Mouse (Mus musculus): ENCODE results near the gene Spg21. TPM values are rescaled to one million over a fixed set of nuclear protein-coding genes. Genes with fewer than 3 reads are reported as not detected.
A peak's percentile ranks its signal among the peaks of the same experiment; 100 is the strongest.

Gene Spg21
- total RNA-seq, 2 experiments from 2014 or later = 27.6 to 34.9 TPM

GRCm38 (mm10) chr9:65472769-65473168 lies 12.0 kb downstream of the Spg21 start:
- no peak for DNase-seq (ENCODE audit: low spot score in 2 of 2)

DNA sequence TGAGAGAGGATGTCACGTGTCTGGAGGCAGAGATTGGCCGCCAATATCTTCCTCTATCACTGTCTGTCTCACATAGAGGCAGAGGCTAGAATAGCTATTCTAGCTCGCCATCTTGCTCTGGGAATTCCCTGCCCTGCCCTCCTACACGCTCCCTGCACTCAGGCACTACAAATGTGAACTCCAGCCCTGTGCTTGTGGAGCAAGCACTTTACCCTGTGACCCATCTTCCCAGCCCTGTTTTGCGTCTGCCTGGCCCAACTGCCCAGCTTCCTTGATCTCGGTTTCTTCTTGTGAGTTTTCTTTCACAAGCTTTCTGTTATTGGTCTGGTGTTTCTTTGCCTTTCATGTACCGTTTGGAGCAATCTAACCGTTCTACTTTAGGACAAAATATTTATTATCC lies 18.4 kb downstream of the Spg21 start:
- no peak for DNase-seq (ENCODE audit: low spot score in 2 of 2)

DNA sequence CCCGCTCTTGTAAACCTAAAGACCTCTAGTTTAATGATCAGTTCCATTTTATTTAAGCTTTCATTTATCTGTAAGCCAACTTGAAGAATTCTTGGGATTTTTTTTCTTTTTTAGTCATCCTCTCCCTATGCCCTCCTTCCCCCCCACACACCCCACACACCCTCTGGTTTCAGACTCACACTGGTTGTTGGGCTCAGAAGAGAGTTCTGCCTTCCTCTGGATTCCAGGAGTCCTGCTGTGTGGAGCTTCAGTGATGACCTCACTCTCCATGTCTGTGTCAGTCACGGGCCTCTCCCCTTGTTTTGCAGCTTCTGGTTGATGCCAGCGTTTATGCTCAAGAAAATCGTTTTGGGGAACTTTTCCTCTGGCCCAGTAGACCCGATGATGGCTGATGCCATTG lies 19.3 kb downstream of the Spg21 start:
- no peak for DNase-seq (ENCODE audit: low spot score in 2 of 2)

DNA sequence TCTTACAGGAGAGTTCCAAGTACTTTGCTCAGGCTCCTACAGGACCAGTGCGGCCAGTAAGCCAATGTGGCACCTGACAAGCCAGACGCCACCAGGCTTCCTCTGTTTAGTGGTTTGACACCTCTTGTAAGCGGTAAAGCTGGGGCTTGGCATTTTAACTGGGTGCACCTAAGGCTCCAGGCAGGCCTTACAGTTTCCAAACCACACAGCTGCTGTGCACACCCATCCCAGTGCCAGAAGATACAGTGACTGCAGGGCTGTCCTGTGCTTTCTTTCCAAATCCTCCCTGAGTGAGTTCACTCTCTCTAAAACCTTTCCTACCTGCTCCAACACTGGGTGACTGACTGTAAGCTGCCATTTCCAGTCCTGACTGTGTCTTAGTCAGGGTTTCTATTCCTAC lies 30.7 kb downstream of the Spg21 start:
- no peak for DNase-seq (ENCODE audit: low spot score in 2 of 2)

GRCm38 (mm10) chr9:65492351-65492750 lies 31.6 kb downstream of the Spg21 start:
- DNase-seq (ENCODE audit: low spot score in 2 of 2) = no peak

- no peak for DNase-seq (ENCODE audit: low spot score in 2 of 2)
These were observed 32.1 kb downstream of the Spg21 start for GRCm38 (mm10) chr9:65492851-65493250.

- no peak for DNase-seq (ENCODE audit: low spot score in 2 of 2)
These were observed 41.4 kb downstream of the Spg21 start for GRCm38 (mm10) chr9:65502146-65502545.

DNA sequence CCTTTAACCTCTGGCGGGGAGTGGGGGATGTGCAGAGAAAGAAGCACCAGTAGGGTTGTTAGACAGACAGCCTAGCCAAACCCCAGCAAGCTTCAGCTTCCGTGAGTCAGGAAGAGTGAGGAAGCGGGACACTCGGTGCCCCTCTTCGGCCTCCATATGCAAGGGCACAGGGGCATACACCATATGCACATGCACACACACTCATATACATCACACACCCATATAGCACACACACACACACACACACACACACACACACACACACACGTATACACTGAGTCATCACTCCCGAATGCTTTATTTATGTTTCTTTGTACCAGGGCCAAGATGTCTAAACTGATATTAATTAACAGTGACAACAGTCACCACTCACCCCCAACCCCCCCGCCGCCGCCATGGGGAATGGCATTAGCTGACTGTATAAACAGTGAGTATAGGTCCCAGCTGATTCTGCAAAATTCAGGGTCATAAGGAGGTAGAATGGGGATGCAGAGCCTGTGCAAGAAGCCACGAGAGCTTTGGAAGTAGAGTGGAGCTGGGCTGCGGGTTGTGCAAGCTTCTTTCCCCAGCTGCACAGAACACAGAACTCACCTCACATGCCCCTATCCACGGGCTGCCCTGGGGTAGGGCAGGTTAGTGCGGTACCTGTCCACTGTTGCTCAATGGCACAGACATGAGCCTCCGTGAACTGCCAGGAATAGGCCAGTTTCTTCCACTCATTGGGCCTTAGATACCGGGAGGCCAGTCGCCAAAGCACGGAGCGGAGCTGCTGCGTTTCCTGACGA lies 42.2 kb downstream of the Spg21 start:
- no peak for DNase-seq (ENCODE audit: low spot score in 2 of 2)

DNA sequence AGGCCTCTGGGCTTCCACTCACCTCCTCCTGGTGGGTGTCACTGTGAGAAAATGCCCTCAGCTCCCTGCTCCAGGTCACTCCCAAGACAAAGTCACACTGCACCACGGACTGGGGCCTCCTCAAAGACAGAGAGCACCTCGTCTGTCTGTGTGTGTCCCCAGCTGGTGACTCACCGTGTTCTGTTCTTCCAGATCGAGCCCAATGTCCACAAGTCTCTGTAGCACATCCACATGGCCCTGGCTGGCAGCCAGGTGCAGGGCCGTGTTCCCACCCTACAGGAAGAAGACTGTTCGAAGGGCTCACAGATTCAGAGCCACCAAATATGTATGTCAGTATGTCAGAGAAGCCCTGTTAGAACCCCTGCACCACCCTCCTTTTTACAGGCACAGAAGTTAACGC lies 47.7 kb downstream of the Spg21 start:
- DNase-seq (ENCODE audit: low spot score in 2 of 2) = no peak

GRCm38 (mm10) chr9:65512520-65512919 lies 51.8 kb downstream of the Spg21 start:
- no peak for DNase-seq (ENCODE audit: low spot score in 2 of 2)

GRCm38 (mm10) chr9:65514431-65514830 lies 53.7 kb downstream of the Spg21 start:
- no peak for DNase-seq (ENCODE audit: low spot score in 2 of 2)

DNA sequence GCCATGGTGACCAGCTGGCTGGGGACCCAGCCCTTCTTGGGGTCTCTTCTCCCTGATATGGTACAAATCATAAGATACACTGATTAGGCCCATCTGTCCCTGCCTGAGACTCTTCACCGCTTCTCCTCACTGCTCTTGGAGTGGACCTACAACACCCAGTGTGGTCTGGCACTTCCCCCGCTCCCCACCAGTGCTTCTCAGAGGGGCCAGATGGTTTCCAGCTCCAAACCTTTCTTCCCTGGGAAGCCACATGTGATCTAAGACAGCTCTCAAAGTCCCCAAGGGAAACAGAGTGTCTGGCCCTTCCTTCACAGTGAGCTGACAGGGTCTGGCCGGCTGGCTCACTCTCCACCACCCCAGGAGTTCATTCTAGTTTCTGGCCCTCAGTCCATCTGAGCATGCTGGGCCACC lies 54.1 kb downstream of the Spg21 start:
- DNase-seq (ENCODE audit: low spot score in 2 of 2) = no peak

DNA sequence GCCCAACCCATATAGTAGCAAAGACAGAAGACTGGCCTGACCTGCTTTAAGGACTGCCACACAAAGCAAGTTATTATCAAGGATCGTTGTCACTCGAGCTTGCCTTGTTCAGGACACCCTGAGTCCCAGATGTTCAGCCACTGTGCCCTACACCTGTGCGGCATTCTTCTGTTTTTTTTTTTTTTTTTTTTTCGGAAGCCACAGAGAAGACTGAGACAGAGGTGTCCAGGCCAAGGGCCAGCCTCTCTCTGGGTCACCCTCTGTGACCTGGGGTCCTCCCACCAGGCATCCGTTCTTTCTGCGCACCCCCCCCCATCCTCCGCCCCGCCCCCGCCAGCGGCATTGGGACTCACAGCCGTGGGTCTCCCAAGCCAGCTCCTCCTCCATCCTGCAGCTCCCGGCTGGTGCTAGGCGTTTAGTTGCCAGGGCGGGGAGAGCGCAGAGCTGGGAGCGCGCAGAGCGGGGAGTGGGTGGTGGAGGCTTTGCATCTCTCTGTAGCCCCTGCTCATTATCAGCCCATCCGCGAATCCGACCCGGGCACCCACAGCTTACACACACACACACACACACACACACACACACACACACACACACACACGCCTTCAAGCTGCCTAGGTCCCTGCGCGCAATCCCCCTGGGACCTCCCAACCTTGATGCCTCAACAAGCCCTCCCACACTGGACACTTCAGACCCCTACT lies 59.2 kb downstream of the Spg21 start, which contains the start of gene Ankdd1a:
Gene Ankdd1a (minus strand): TSS at position 387 of the 698 bp plus-strand sequence.
- peak; percentile 52 to 62 for DNase-seq (ENCODE audit: low spot score in 2 of 2)

GRCm38 (mm10) chr9:65520505-65520876 lies 59.7 kb downstream of the Spg21 start:
- DNase-seq (ENCODE audit: low spot score in 2 of 2) = peak in 1 of 2 experiments; percentile 30

GRCm38 (mm10) chr9:65523611-65524364 lies 63.0 kb downstream of the Spg21 start:
- DNase-seq (ENCODE audit: low spot score in 2 of 2) = peak; percentile 74 to 80

DNA sequence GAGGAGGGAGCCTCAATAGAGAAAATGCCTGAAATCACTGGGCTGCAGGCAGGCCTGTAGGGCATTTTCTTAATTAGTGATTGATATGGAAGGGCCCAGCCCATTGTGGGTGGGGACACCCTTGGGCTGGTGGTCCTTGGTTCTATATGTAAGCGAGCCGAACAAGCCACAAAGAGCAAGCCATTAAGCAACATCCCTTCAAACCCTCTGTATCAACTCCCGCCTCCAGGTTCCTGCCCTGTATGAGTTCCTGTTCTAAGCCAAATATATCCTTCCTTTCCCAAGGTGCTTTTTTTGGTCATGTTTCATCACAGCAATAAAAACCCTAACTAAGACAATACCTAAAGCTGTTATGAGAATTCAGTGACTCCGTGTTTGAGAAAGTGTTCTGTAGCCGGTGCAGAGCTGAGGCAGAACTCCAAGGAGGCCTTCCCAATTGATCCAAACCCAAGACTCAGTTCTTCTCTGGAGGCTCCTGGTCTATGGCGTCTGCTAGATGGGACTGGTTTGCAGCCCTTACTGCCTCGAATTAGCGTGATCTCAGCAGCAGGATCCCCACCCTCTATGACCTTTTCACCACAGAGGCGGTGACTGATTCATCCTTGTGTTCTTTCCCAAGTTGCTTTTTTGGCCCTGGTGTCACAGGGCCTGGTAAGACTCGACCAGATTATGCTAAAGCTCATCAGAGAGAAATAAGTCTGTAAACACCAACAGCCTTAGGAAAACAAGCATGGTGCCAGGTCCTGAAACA lies 64.9 kb downstream of the Spg21 start:
- DNase-seq (ENCODE audit: low spot score in 2 of 2) = no peak

DNA sequence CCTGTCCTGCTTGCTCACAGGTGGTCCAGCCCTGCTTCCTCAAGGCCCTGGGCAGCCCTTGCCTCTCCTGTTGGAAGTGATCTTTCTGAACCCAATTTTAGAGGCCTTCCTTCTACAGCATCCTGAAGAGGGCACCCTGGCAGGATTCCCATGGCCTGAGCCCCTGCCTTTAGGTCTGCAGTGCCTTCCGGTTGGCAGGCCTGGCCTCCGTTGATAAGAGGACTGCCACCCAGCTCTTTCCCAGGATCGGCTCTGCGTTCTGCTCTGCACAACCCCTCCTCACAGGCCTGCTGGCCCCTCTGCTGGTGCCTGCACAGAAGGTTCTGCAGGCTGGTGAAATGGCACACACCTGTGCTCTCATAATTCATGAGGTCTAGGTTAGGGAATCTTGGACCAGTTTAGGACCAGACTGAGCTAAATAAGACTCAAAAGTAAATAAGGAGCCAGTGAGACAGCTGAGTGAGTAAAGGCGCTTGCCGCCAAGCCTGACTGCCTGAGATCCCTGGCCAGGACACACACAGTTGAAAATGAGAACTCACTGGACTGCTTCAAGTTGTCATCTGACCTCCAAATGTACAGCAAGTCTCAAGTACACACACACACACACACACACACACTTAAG lies 67.8 kb downstream of the Spg21 start:
- no peak for DNase-seq (ENCODE audit: low spot score in 2 of 2)

DNA sequence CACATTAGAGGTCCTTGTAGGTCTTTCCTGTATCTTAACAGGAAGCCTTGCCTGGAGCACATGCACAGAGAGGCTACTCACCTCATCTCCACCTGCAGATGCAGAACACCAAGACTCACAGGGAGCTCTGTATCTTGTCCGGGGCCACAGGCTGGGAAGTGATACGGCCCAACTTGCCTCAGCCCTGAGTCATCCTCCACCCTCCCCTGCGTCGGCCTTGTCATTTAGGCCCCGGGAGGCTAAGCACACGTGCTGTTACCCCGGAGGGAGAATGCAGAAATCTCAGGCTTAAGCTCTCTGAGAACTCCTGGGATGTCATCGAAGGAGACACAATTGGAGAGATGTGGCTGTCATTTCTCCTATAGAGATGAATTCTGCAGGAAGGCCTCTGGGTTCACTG lies 68.9 kb downstream of the Spg21 start:
- DNase-seq (ENCODE audit: low spot score in 2 of 2) = no peak

DNA sequence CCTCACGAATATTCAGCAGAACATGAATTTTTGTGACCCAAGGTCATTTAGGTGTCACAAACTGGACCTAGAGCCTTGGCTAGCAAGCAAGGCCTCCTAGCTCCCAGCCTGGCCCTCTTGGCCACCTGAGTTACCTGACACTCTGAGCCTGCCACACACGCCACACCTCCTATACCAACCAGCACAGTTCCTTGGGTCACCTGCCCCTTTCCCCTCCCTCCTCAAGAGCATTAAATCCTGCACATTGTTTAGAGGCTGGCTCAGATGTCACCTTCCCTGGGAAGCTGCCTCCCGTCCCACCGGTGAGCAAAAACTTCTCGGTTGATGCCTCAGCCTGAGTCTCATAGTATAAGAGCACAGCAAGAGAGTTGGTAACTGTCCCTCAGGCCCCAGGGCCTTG lies 70.5 kb downstream of the Spg21 start:
- no peak for DNase-seq (ENCODE audit: low spot score in 2 of 2)

GRCm38 (mm10) chr9:65532986-65533385 lies 72.2 kb downstream of the Spg21 start:
- no peak for DNase-seq (ENCODE audit: low spot score in 2 of 2)

- DNase-seq (ENCODE audit: low spot score in 2 of 2) = no peak
These were observed 73.4 kb downstream of the Spg21 start for GRCm38 (mm10) chr9:65534111-65534510.

All from left cerebral cortex, adult 18-20 months (tissue).